Mouse (Mus musculus): ENCODE measurements at regions not wholly inside any gene's neighbourhood (a gene's known extent, or its start where the extent isn't known, plus 50 kb on each side); places are given as distances from the start of the nearest gene placed in this dataset.

- TF ChIP-seq TAL1 (conservative IDR thresholded peaks at IDR 0.05; ENCODE audit: low read depth, low read length), result no peak
- TF ChIP-seq CTCF (IDR thresholded peaks at IDR 0.05; ENCODE audit: low read depth, low read length), result no peak
- TF ChIP-seq GATA1 (IDR thresholded peaks at IDR 0.05; ENCODE audit: borderline replicate concordance, low read length), result no peak
- no peak for TF ChIP-seq POLR2AphosphoS5 (IDR thresholded peaks at IDR 0.05; ENCODE audit: insufficient replicate concordance, low read depth, low read length)
These were observed 116.2 kb upstream of the Ubash3b start for GRCm38 (mm10) chr9:41277726-41278125.

Data from G1E (cell line).